In genomic region chr13:63039848-63040247, GRCm38 (mm10) we compare ENCODE assay signal across 19 mouse cellular contexts.
DNase-seq lines count a peak whose midpoint lies in the region; ATAC-seq and TF ChIP-seq lines count a peak whose summit lies in the region.
"Had no signal": no experiment of that assay in that cellular context is flagged by ENCODE, and none has a peak within 500 bp of the region (broad histone marks: within the 10 kb centered on the region; RNA-seq: fewer than 3 reads in every experiment).

No protein-coding gene starts in this region.

- no peaks in the 10 kb centered on the region for H3K79me2 ChIP-seq in myocyte (ENCODE audit: control insufficient read depth, insufficient read depth)

- DNase-seq in heart, postnatal 36 days: no peak
- peak; percentile 80 for DNase-seq in lung, embryonic 14.5 days
- no peak for DNase-seq in lung, postnatal 14 days
- no peak for DNase-seq in left cerebral cortex, adult 18-20 months (ENCODE audit: low spot score in 2 of 2)
- DNase-seq: adrenal gland, postnatal 36 days; cerebellum, adult 2 months; forebrain, postnatal 0 days; gastrocnemius, postnatal 10 days; spleen, adult 18-20 months; thymus, postnatal 14 days had no signal

- H3K27me3 ChIP-seq in heart, embryonic 16.5 days (ENCODE audit: control insufficient read depth, insufficient read depth, low read length): no peaks in the 10 kb centered on the region
- no peaks in the 10 kb centered on the region for H3K27me3 ChIP-seq in lung, embryonic 14.5 days (ENCODE audit: insufficient read depth, low read length)
- H3K27me3 ChIP-seq in intestine, embryonic 16.5 days (replicated peaks; ENCODE audit: control insufficient read depth, insufficient read depth, low read length): no peaks in the 10 kb centered on the region
- H3K27me3 ChIP-seq in myocyte (ENCODE audit: control insufficient read depth, insufficient read depth, insufficient read length): no peaks in the 10 kb centered on the region
- H3K27me3 ChIP-seq: heart, embryonic 12.5 days; hindbrain, embryonic 12.5 days; liver, embryonic 12.5 days; midbrain, embryonic 15.5 days; Patski had no signal

- no peak overlapping the region for H3K4me2 ChIP-seq in heart, embryonic 16.5 days (ENCODE audit: low read depth, low read length)
- 0 out of 2 replicates have a peak overlapping the region, but pooled peaks have one; percentile 11 for H3K4me2 ChIP-seq in lung, embryonic 14.5 days
- no peak overlapping the region for H3K4me2 ChIP-seq in intestine, embryonic 16.5 days (ENCODE audit: low read depth, low read length)
- H3K4me2 ChIP-seq in myocyte (ENCODE audit: low read depth): peak overlapping the region; percentile 22
- H3K4me2 ChIP-seq: heart, embryonic 12.5 days; hindbrain, embryonic 12.5 days; liver, embryonic 12.5 days; midbrain, embryonic 15.5 days had no signal

- ATAC-seq in heart, embryonic 16.5 days (replicated peaks; ENCODE audit: extremely low read depth, insufficient read depth, low FRiP score): no peak
- ATAC-seq in lung, embryonic 14.5 days (ENCODE audit: insufficient read depth): peak; percentile 61
- no peak for ATAC-seq in intestine, embryonic 16.5 days
- ATAC-seq: activated CD4-positive, CD25-positive, alpha-beta regulatory T cell, adult 4 months; forebrain, postnatal 0 days; liver, embryonic 12.5 days; Patski had no signal

- H3K4me1 ChIP-seq in heart, embryonic 16.5 days (ENCODE audit: control insufficient read depth, insufficient read depth, low read length): no peaks in the 10 kb centered on the region
- peaks cover 17% of the 10 kb centered on the region for H3K4me1 ChIP-seq in lung, embryonic 14.5 days (ENCODE audit: insufficient read depth)
- H3K4me1 ChIP-seq in intestine, embryonic 16.5 days (ENCODE audit: control insufficient read depth, insufficient read depth, low read length): peaks cover 2% of the 10 kb centered on the region; the same call in 1 of the 2 replicates
- H3K4me1 ChIP-seq: hindbrain, embryonic 12.5 days had no signal

- no peak for TF ChIP-seq CTCF in lung, embryonic 14.5 days (IDR thresholded peaks at IDR 0.05; ENCODE audit: low read depth)

- H3K9ac ChIP-seq in heart, embryonic 16.5 days (ENCODE audit: low read length): no peak overlapping the region
- H3K9ac ChIP-seq in lung, embryonic 14.5 days: no peak overlapping the region
- no peak overlapping the region for H3K9ac ChIP-seq in intestine, embryonic 16.5 days (ENCODE audit: low read depth, low read length)
- H3K9ac ChIP-seq: forebrain, postnatal 0 days; heart, embryonic 12.5 days; hindbrain, embryonic 12.5 days; liver, embryonic 12.5 days; midbrain, embryonic 15.5 days had no signal

- H3ac ChIP-seq in myocyte (ENCODE audit: control insufficient read depth, insufficient read length): no peak overlapping the region

- WGBS in heart, embryonic 16.5 days: 68% methylated on average over 2 of the region's 2 CpGs
- WGBS in lung, embryonic 14.5 days: 30% methylated on average over 2 of the region's 2 CpGs
- 61% methylated on average over 2 of the region's 2 CpGs for WGBS in intestine, embryonic 16.5 days

- H3K4me3 ChIP-seq in heart, embryonic 16.5 days (ENCODE audit: low read length): no peak overlapping the region
- H3K4me3 ChIP-seq in lung, embryonic 14.5 days (ENCODE audit: low read depth, low read length): no peak overlapping the region
- no peak overlapping the region for H3K4me3 ChIP-seq in intestine, embryonic 16.5 days (ENCODE audit: low read length)
- H3K4me3 ChIP-seq in myocyte: no peak overlapping the region
- H3K4me3 ChIP-seq: heart, embryonic 12.5 days; hindbrain, embryonic 12.5 days; liver, embryonic 12.5 days; midbrain, embryonic 15.5 days had no signal

- H3K36me3 ChIP-seq in heart, embryonic 16.5 days (ENCODE audit: control insufficient read depth, insufficient read depth): no peaks in the 10 kb centered on the region
- no peaks in the 10 kb centered on the region for H3K36me3 ChIP-seq in lung, embryonic 14.5 days (ENCODE audit: insufficient read depth)
- no peaks in the 10 kb centered on the region for H3K36me3 ChIP-seq in intestine, embryonic 16.5 days (ENCODE audit: control insufficient read depth, insufficient read depth, low read length)
- H3K36me3 ChIP-seq in myocyte (ENCODE audit: control insufficient read depth, insufficient read depth): no peaks in the 10 kb centered on the region
- H3K36me3 ChIP-seq: heart, embryonic 12.5 days; hindbrain, embryonic 12.5 days; liver, embryonic 12.5 days; midbrain, embryonic 15.5 days had no signal

- TF ChIP-seq POLR2A in myocyte (IDR thresholded peaks at IDR 0.05; ENCODE audit: insufficient read length, low read depth): no peak

- H3K27ac ChIP-seq in heart, embryonic 16.5 days (ENCODE audit: low read length): peak overlapping the region; percentile 26; the same call in 1 of the 2 replicates
- H3K27ac ChIP-seq in lung, embryonic 14.5 days (ENCODE audit: low read depth): peak overlapping the region; percentile 92
- H3K27ac ChIP-seq in intestine, embryonic 16.5 days (ENCODE audit: low read length): 0 out of 2 replicates have a peak overlapping the region, but pooled peaks have one; percentile 20
- H3K27ac ChIP-seq: hindbrain, embryonic 12.5 days; liver, embryonic 12.5 days; midbrain, embryonic 15.5 days had no signal

- no peaks in the 10 kb centered on the region for H3K9me3 ChIP-seq in heart, embryonic 16.5 days (replicated peaks; ENCODE audit: control insufficient read depth, low read length)
- no peaks in the 10 kb centered on the region for H3K9me3 ChIP-seq in lung, embryonic 14.5 days (ENCODE audit: low read depth, low read length)
- no peaks in the 10 kb centered on the region for H3K9me3 ChIP-seq in intestine, embryonic 16.5 days (ENCODE audit: control insufficient read depth, low read length)
- H3K9me3 ChIP-seq: heart, embryonic 12.5 days; hindbrain, embryonic 12.5 days; liver, embryonic 12.5 days; midbrain, embryonic 15.5 days had no signal

- intact Hi-C loops in heart, postnatal 36 days (cut with DNase I): loop anchor here (5.0 kb wide), 2 partner anchors 73 to 98 kb away; no protein-coding TSS in a partner anchor

TF ChIP-seq in myocyte, 11 proteins besides CTCF, POLR2A, EP300 and RAD21:
- no peak for TF ChIP-seq POLR2AphosphoS2 (IDR thresholded peaks at IDR 0.05; ENCODE audit: insufficient read length, low read depth)
- TF ChIP-seq CEBPB (IDR thresholded peaks at IDR 0.05; ENCODE audit: insufficient read depth, poor library complexity, severe bottlenecking): no peak
- no peak for TF ChIP-seq TCF12 (IDR thresholded peaks at IDR 0.05; ENCODE audit: insufficient read depth, poor library complexity, severe bottlenecking)
- TF ChIP-seq TCF3 (IDR thresholded peaks at IDR 0.05; ENCODE audit: insufficient read length, low read depth): no peak
- no peak for TF ChIP-seq MAX (IDR thresholded peaks at IDR 0.05; ENCODE audit: low read depth)
- no peak for TF ChIP-seq SRF (IDR thresholded peaks at IDR 0.05; ENCODE audit: control insufficient read depth, insufficient read length, low read depth)
- TF ChIP-seq MYOG (IDR thresholded peaks at IDR 0.05; ENCODE audit: control insufficient read depth in 1 of 3, insufficient read depth in 1 of 3, insufficient read length in 2 of 3, low read depth in 2 of 3): no peak
- no peak for TF ChIP-seq MYOD1 (IDR thresholded peaks at IDR 0.05; ENCODE audit: control insufficient read depth in 1 of 3, insufficient read length in 2 of 3, low read depth in 2 of 3)
- TF ChIP-seq REST (IDR thresholded peaks at IDR 0.05; ENCODE audit: insufficient read depth, insufficient read length): no peak

Comparison
In these comparisons a context has a peak if more than half of its experiments do, and no peak if none do; other contexts are left out.
1. H3K27ac ChIP-seq: peak in every context shown above with its lines; median percentile 92 in lung, embryonic 14.5 days; 26 in heart, embryonic 16.5 days; 20 in intestine, embryonic 16.5 days.
2. H3K4me2 ChIP-seq: peak in lung, embryonic 14.5 days (single experiment) and myocyte (single experiment); none in heart, embryonic 16.5 days (single experiment) and intestine, embryonic 16.5 days (single experiment).